Mouse (Mus musculus) spleen, adult 2 months (tissue): ENCODE measurements around the gene Tmem30c.

Source experiments
- CTCF ChIP-seq: fragments of 200-500 bp; IDR thresholded peaks from 2 replicates; pipeline ENCODE4 v1.5.1; 2011; ENCODE audit warnings: mild to moderate bottlenecking, inconsistent platforms; ENCODE audit not compliant: insufficient read depth, insufficient read length, insufficient replicate concordance; ENCODE audit errors: extremely low read depth
- POLR2A ChIP-seq: fragments of 200-500 bp; IDR thresholded peaks from 2 replicates; pipeline ENCODE4 v1.6.1; 2011; ENCODE audit warnings: low read depth, low read length, inconsistent platforms

DNA sequence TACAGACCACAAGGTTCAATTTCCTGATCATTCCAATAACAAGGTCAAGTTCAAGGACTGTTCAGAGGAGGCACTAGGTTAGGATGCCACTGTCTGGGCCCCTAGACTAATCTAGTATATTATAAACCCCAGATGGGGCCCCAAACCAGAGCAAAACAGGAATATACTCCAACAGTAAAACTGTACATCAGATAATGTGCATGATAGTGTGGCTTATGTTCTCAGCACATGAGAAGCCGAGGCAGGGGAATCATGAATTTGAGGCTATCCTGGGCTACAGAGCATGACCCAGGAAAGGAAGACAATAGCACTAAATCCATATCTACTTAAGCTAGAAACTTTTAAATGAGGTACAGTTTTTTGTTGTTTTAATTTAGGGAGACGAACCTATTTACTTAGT, 19.5 kb upstream of the Tmem30c start:
- no peak for TF ChIP-seq CTCF
- no peak for TF ChIP-seq POLR2A
